8 mouse cellular contexts compared by ENCODE assay signal in genomic region chr14:54603038-54603654, GRCm38 (mm10). TPM values are rescaled to one million over a fixed set of nuclear protein-coding genes. Genes with fewer than 3 reads are reported as not detected.
A peak's percentile ranks its signal among the peaks of the same experiment; 100 is the strongest.
DNase-seq lines count a peak whose midpoint lies in the region; ATAC-seq and TF ChIP-seq lines count a peak whose summit lies in the region.

No protein-coding gene starts in this region.

- no peaks in the 10 kb centered on the region for H3K27me3 ChIP-seq in forebrain, embryonic 10.5 days (ENCODE audit: poor library complexity, severe bottlenecking)
- no peaks in the 10 kb centered on the region for H3K27me3 ChIP-seq in heart, embryonic 15.5 days
- H3K27me3 ChIP-seq in liver, embryonic 14.5 days (ENCODE audit: control insufficient read depth, insufficient read depth, low read length): no peaks in the 10 kb centered on the region
- H3K27me3 ChIP-seq in neural tube, embryonic 11.5 days (ENCODE audit: control insufficient read depth, insufficient read depth, low read length): no peaks in the 10 kb centered on the region
- no peaks in the 10 kb centered on the region for H3K27me3 ChIP-seq in stomach, postnatal 0 days (ENCODE audit: control insufficient read depth, insufficient read depth, low read length)

- H3K9me3 ChIP-seq in forebrain, embryonic 10.5 days: no peaks in the 10 kb centered on the region
- H3K9me3 ChIP-seq in heart, embryonic 15.5 days (replicated peaks): no peaks in the 10 kb centered on the region
- H3K9me3 ChIP-seq in liver, embryonic 14.5 days (ENCODE audit: control insufficient read depth, low read length): no peaks in the 10 kb centered on the region
- H3K9me3 ChIP-seq in neural tube, embryonic 11.5 days (ENCODE audit: control insufficient read depth, low read length): no peaks in the 10 kb centered on the region
- H3K9me3 ChIP-seq in stomach, postnatal 0 days (ENCODE audit: control insufficient read depth, low read length): no peaks in the 10 kb centered on the region

- peaks cover 35% of the 10 kb centered on the region for H3K4me1 ChIP-seq in forebrain, embryonic 10.5 days
- peaks cover 20% of the 10 kb centered on the region for H3K4me1 ChIP-seq in heart, embryonic 15.5 days (replicated peaks)
- H3K4me1 ChIP-seq in liver, embryonic 14.5 days (replicated peaks; ENCODE audit: control insufficient read depth in 2 of 2, insufficient read depth in 2 of 2, low read length in 1 of 2): peaks cover 27 to 31% of the 10 kb centered on the region in 2 experiments
- H3K4me1 ChIP-seq in neural tube, embryonic 11.5 days (ENCODE audit: control insufficient read depth, insufficient read depth, low read length): peaks cover 9% of the 10 kb centered on the region
- H3K4me1 ChIP-seq in stomach, postnatal 0 days (replicated peaks; ENCODE audit: control insufficient read depth, insufficient read depth): no peaks in the 10 kb centered on the region

- 0 out of 2 replicates have a peak, but pooled peaks cover 4% of the 10 kb centered on the region for H3K36me3 ChIP-seq in forebrain, embryonic 10.5 days (replicated peaks)
- H3K36me3 ChIP-seq in heart, embryonic 15.5 days: no peaks in the 10 kb centered on the region
- H3K36me3 ChIP-seq in liver, embryonic 14.5 days (replicated peaks; ENCODE audit: control insufficient read depth, insufficient read depth, low read depth): no peaks in the 10 kb centered on the region
- no peaks in the 10 kb centered on the region for H3K36me3 ChIP-seq in neural tube, embryonic 11.5 days (ENCODE audit: control insufficient read depth, insufficient read depth, low read length)
- no peaks in the 10 kb centered on the region for H3K36me3 ChIP-seq in stomach, postnatal 0 days (ENCODE audit: control insufficient read depth, insufficient read depth, low read length)

- H3K9ac ChIP-seq in heart, embryonic 15.5 days: peak overlapping the region; percentile 83
- peak overlapping the region; percentile 79 for H3K9ac ChIP-seq in liver, embryonic 14.5 days (replicated peaks)
- H3K9ac ChIP-seq in neural tube, embryonic 11.5 days (ENCODE audit: low read length): peak overlapping the region; percentile 90
- H3K9ac ChIP-seq in stomach, postnatal 0 days (ENCODE audit: low read length): peak overlapping the region; percentile 85

- H3K4me2 ChIP-seq in heart, embryonic 15.5 days: peak overlapping the region; percentile 69
- peak overlapping the region; percentile 67 for H3K4me2 ChIP-seq in liver, embryonic 14.5 days (ENCODE audit: low read depth)
- peak overlapping the region; percentile 50 for H3K4me2 ChIP-seq in neural tube, embryonic 11.5 days (ENCODE audit: low read depth)
- H3K4me2 ChIP-seq in stomach, postnatal 0 days (replicated peaks; ENCODE audit: low read depth): peak overlapping the region; percentile 52

- peak overlapping the region; percentile 93 for H3K27ac ChIP-seq in forebrain, embryonic 10.5 days
- peak overlapping the region; percentile 98 for H3K27ac ChIP-seq in heart, embryonic 15.5 days
- peak overlapping the region; percentile 88 for H3K27ac ChIP-seq in liver, embryonic 14.5 days
- H3K27ac ChIP-seq in neural tube, embryonic 11.5 days (ENCODE audit: low read depth, low read length): peak overlapping the region; percentile 82
- H3K27ac ChIP-seq in stomach, postnatal 0 days (replicated peaks): peak overlapping the region; percentile 98

- WGBS in forebrain, embryonic 10.5 days: under 1% methylated on average over 46 of the region's 46 CpGs
- under 1% methylated on average over 46 of the region's 46 CpGs for WGBS in heart, embryonic 15.5 days
- under 1% methylated on average over 46 of the region's 46 CpGs for WGBS in liver, embryonic 14.5 days (ENCODE audit: insufficient replicate concordance)
- under 1% methylated on average over 46 of the region's 46 CpGs for WGBS in neural tube, embryonic 11.5 days
- WGBS in stomach, postnatal 0 days: under 1% methylated on average over 46 of the region's 46 CpGs

- peak overlapping the region; percentile 61 for H3K4me3 ChIP-seq in forebrain, embryonic 10.5 days
- peak overlapping the region; percentile 83 for H3K4me3 ChIP-seq in heart, embryonic 15.5 days
- H3K4me3 ChIP-seq in liver, embryonic 14.5 days (ENCODE audit: insufficient read depth in 1 of 2, low read depth in 2 of 2, low read length in 2 of 2): peak overlapping the region; percentile 81 to 92
- H3K4me3 ChIP-seq in neural tube, embryonic 11.5 days (ENCODE audit: low read depth, low read length): peak overlapping the region; percentile 62
- peak overlapping the region; percentile 73 for H3K4me3 ChIP-seq in stomach, postnatal 0 days (ENCODE audit: low read depth, low read length)

- no peak for TF ChIP-seq EP300 in liver, embryonic 14.5 days (IDR thresholded peaks at IDR 0.05; ENCODE audit: low read depth)
- TF ChIP-seq EP300 in stomach, postnatal 0 days (optimal IDR thresholded peaks at IDR 0.05): no peak

- peak; percentile 98 for ATAC-seq in heart, embryonic 15.5 days (replicated peaks; ENCODE audit: insufficient number of reproducible peaks, insufficient read depth, low FRiP score, low read depth)
- peak; percentile 99 for ATAC-seq in liver, embryonic 14.5 days (ENCODE audit: insufficient read depth)
- ATAC-seq in neural tube, embryonic 11.5 days (ENCODE audit: insufficient read depth, low FRiP score, low TSS enrichment): peak; percentile 99
- peak; percentile 100 for ATAC-seq in stomach, postnatal 0 days (ENCODE audit: low FRiP score, low TSS enrichment)

- DNase-seq in CD8-positive naive resting alpha-beta T cell, adult 2 months (ENCODE audit: low read depth in 2 of 2, low spot score in 2 of 2): peak; percentile 90 to 92
- DNase-seq in c-Kit-positive CD71-negative TER-119-negative erythroid progenitor cells, embryonic 14.5 days (ENCODE audit: low read depth): peak; percentile 91
- peak; percentile 94 for DNase-seq in forebrain, embryonic 10.5 days (ENCODE audit: extremely low spot score, low spot score)
- DNase-seq in kidney, postnatal 25 days: peak; percentile 97 to 100
- DNase-seq in liver, embryonic 14.5 days (ENCODE audit: low read depth in 3 of 3, low spot score in 3 of 3): peak; percentile 95 to 98 (median 95)
- peak; percentile 97 for DNase-seq in neural tube, embryonic 11.5 days (ENCODE audit: low spot score)
- DNase-seq in stomach, postnatal 0 days (ENCODE audit: low spot score): peak; percentile 97

- no peak for TF ChIP-seq CTCF in liver, embryonic 14.5 days (IDR thresholded peaks at IDR 0.05; ENCODE audit: low read depth)
- peak; percentile 34; the same call in 1 of the 2 replicates for TF ChIP-seq CTCF in stomach, postnatal 0 days (IDR thresholded peaks at IDR 0.05; ENCODE audit: low read depth)

RNA-seq across cellular contexts. Expression of gene 4931414P19Rik, which starts 2.6 kb away (rescaled TPM):
- 9.5 and 11.0 TPM in 2 replicates for polyA plus RNA-seq in forebrain, embryonic 10.5 days (2016; fragmentation: Nextera tagmentation; extraction: Ambion mirVana)
- polyA plus RNA-seq in heart, embryonic 15.5 days (2015; fragmentation: Nextera tagmentation; extraction: Ambion mirVana): 4.8 and 5.0 TPM in 2 replicates
- polyA plus RNA-seq in liver, embryonic 14.5 days (2012; rRNA removed): 2.2 and 4.3 TPM in 2 replicates
- polyA plus RNA-seq in liver, embryonic 14.5 days (2014; fragmentation: Nextera tagmentation; extraction: Ambion mirVana): 1.1 and 1.9 TPM in 2 replicates
- polyA plus RNA-seq in neural tube, embryonic 11.5 days (2014; fragmentation: Nextera tagmentation; extraction: Ambion mirVana): 8.1 and 8.9 TPM in 2 replicates
- 2.4 and 3.0 TPM in 2 replicates for polyA plus RNA-seq in stomach, postnatal 0 days (2015; fragmentation: Nextera tagmentation; extraction: Ambion mirVana)

RNA-seq across cellular contexts. Expression of gene Psmb5, which starts 14.7 kb away (rescaled TPM):
- polyA plus RNA-seq in forebrain, embryonic 10.5 days (2016; fragmentation: Nextera tagmentation; extraction: Ambion mirVana): 478 and 497 TPM in 2 replicates
- 294 and 335 TPM in 2 replicates for polyA plus RNA-seq in heart, embryonic 15.5 days (2015; fragmentation: Nextera tagmentation; extraction: Ambion mirVana)
- polyA plus RNA-seq in liver, embryonic 14.5 days (2012; rRNA removed): 95.4 and 111 TPM in 2 replicates
- polyA plus RNA-seq in liver, embryonic 14.5 days (2014; fragmentation: Nextera tagmentation; extraction: Ambion mirVana): 205 and 223 TPM in 2 replicates
- 444 and 470 TPM in 2 replicates for polyA plus RNA-seq in neural tube, embryonic 11.5 days (2014; fragmentation: Nextera tagmentation; extraction: Ambion mirVana)
- 279 and 291 TPM in 2 replicates for polyA plus RNA-seq in stomach, postnatal 0 days (2015; fragmentation: Nextera tagmentation; extraction: Ambion mirVana)

RNA-seq across cellular contexts. Expression of gene Psmb11, which starts 18.1 kb away (rescaled TPM):
- polyA plus RNA-seq in forebrain, embryonic 10.5 days (2016; fragmentation: Nextera tagmentation; extraction: Ambion mirVana): 0.05 and 0.12 TPM in 2 replicates
- 1.7 and 17.6 TPM in 2 replicates for polyA plus RNA-seq in heart, embryonic 15.5 days (2015; fragmentation: Nextera tagmentation; extraction: Ambion mirVana)
- not detected in 2 replicates for polyA plus RNA-seq in liver, embryonic 14.5 days (2012; rRNA removed)
- polyA plus RNA-seq in liver, embryonic 14.5 days (2014; fragmentation: Nextera tagmentation; extraction: Ambion mirVana): 0.03 TPM in 1 of 2 replicates, not detected in the other
- 0.08 TPM in 1 of 2 replicates, not detected in the other for polyA plus RNA-seq in neural tube, embryonic 11.5 days (2014; fragmentation: Nextera tagmentation; extraction: Ambion mirVana)
- polyA plus RNA-seq in stomach, postnatal 0 days (2015; fragmentation: Nextera tagmentation; extraction: Ambion mirVana): 0.02 TPM in 1 of 2 replicates, not detected in the other

RNA-seq across cellular contexts. Expression of gene Ajuba, which starts 25.8 kb away (rescaled TPM):
- polyA plus RNA-seq in forebrain, embryonic 10.5 days (2016; fragmentation: Nextera tagmentation; extraction: Ambion mirVana): 79.1 and 98.7 TPM in 2 replicates
- polyA plus RNA-seq in heart, embryonic 15.5 days (2015; fragmentation: Nextera tagmentation; extraction: Ambion mirVana): 23.1 and 35.5 TPM in 2 replicates
- 3.7 TPM in 2 replicates for polyA plus RNA-seq in liver, embryonic 14.5 days (2012; rRNA removed)
- polyA plus RNA-seq in liver, embryonic 14.5 days (2014; fragmentation: Nextera tagmentation; extraction: Ambion mirVana): 1.0 and 1.8 TPM in 2 replicates
- polyA plus RNA-seq in neural tube, embryonic 11.5 days (2014; fragmentation: Nextera tagmentation; extraction: Ambion mirVana): 27.9 TPM in 2 replicates
- 18.9 and 26.4 TPM in 2 replicates for polyA plus RNA-seq in stomach, postnatal 0 days (2015; fragmentation: Nextera tagmentation; extraction: Ambion mirVana)

RNA-seq across cellular contexts. Expression of gene Gm17606, which starts 37.6 kb away (rescaled TPM):
- polyA plus RNA-seq in forebrain, embryonic 10.5 days (2016; fragmentation: Nextera tagmentation; extraction: Ambion mirVana): not detected in 2 replicates
- not detected in 2 replicates for polyA plus RNA-seq in heart, embryonic 15.5 days (2015; fragmentation: Nextera tagmentation; extraction: Ambion mirVana)
- polyA plus RNA-seq in liver, embryonic 14.5 days (2012; rRNA removed): not detected in 2 replicates
- polyA plus RNA-seq in liver, embryonic 14.5 days (2014; fragmentation: Nextera tagmentation; extraction: Ambion mirVana): not detected in 2 replicates
- polyA plus RNA-seq in neural tube, embryonic 11.5 days (2014; fragmentation: Nextera tagmentation; extraction: Ambion mirVana): not detected in 2 replicates
- not detected in 2 replicates for polyA plus RNA-seq in stomach, postnatal 0 days (2015; fragmentation: Nextera tagmentation; extraction: Ambion mirVana)

Comparison
In these comparisons a context has a peak if more than half of its experiments do, and no peak if none do; other contexts are left out.
1. Peak in every context shown above with its lines: DNase-seq, ATAC-seq, H3K4me3 ChIP-seq and H3K27ac ChIP-seq.